Mouse (Mus musculus) erythroblast, embryonic 14.5 days (primary cell): ENCODE data around the gene Osbp.

ENCODE experiments used
- GATA1 ChIP-seq: IDR thresholded peaks from 2 replicates; pipeline ENCODE4 v1.6.1; 2012; ENCODE audit warnings: low read length, inconsistent platforms, mixed read lengths
- TAL1 ChIP-seq: IDR thresholded peaks from 3 replicates; pipeline ENCODE4 v1.6.1; 2012; ENCODE audit warnings: low read length, inconsistent platforms, mixed read lengths

- no peak for TF ChIP-seq TAL1
- no peak for TF ChIP-seq GATA1
Observed at GRCm38 (mm10) chr19:11950747-11951146, 15.0 kb upstream of the Osbp start.
